Mouse (Mus musculus) stomach, postnatal 0 days (tissue): Measurements from ENCODE around the gene Car9. TPM values are rescaled to one million over a fixed set of nuclear protein-coding genes. Genes with fewer than 3 reads are reported as not detected.

Source experiments
- ATAC-seq: fragments of 200-750 bp; cut with Nextera tagmentation; 2 replicates; pipeline ENCODE4 v1.8.0; 2017; ENCODE audit not compliant: low FRiP score, low TSS enrichment
- DNase-seq: peaks from one replicate; pipeline ENCODE4 v3.0.0-alpha.2; 2016; ENCODE audit warnings: low spot score
- H3K27ac ChIP-seq: fragments of 300-500 bp; sonication (generic); replicated peaks from 2 replicates; pipeline ENCODE4 v1.5.1; 2014; ENCODE audit warnings: mild to moderate bottlenecking, control low read depth
- H3K27me3 ChIP-seq: fragments of 300-500 bp; sonication (generic); 2 replicates; pipeline ENCODE4 v1.6.1; 2014; ENCODE audit warnings: low read length; ENCODE audit not compliant: control insufficient read depth, insufficient read depth
- H3K36me3 ChIP-seq: fragments of 300-500 bp; sonication (generic); 2 replicates; pipeline ENCODE4 v1.6.1; 2014; ENCODE audit warnings: low read length, mixed read lengths; ENCODE audit not compliant: control insufficient read depth, insufficient read depth
- H3K4me1 ChIP-seq: fragments of 300-500 bp; sonication (generic); replicated peaks from 2 replicates; pipeline ENCODE4 v1.6.1; 2014; ENCODE audit warnings: antibody characterized with exemption; ENCODE audit not compliant: control insufficient read depth, insufficient read depth
- H3K4me2 ChIP-seq: fragments of 300-500 bp; sonication (generic); replicated peaks from 2 replicates; pipeline ENCODE4 v1.6.1; 2014; ENCODE audit warnings: low read depth, mild to moderate bottlenecking, control low read depth, moderate library complexity
- H3K4me3 ChIP-seq: fragments of 300-500 bp; sonication (generic); 2 replicates; pipeline ENCODE4 v1.5.1; 2014; ENCODE audit warnings: low read depth, low read length, control low read depth
- H3K9ac ChIP-seq: fragments of 300-500 bp; sonication (generic); 2 replicates; pipeline ENCODE4 v1.6.1; 2014; ENCODE audit warnings: mild to moderate bottlenecking, low read length, control low read depth, mixed read lengths
- H3K9me3 ChIP-seq: fragments of 300-500 bp; sonication (generic); 2 replicates; pipeline ENCODE4 v1.6.1; 2016; ENCODE audit warnings: low read length; ENCODE audit not compliant: control insufficient read depth
- CTCF ChIP-seq: IDR thresholded peaks from 2 replicates; pipeline ENCODE4 v1.5.1; 2016; ENCODE audit warnings: antibody characterized with exemption, low read depth, mild to moderate bottlenecking, moderate library complexity
- EP300 ChIP-seq: optimal IDR thresholded peaks from 2 replicates; pipeline ENCODE3; 2016; ENCODE audit warnings: antibody characterized with exemption
- WGBS: fragments of 180-500 bp; shearing (Covaris S2); extraction: QIAGEN DNeasy Blood & Tissue Kit; methylation state at CpG from one replicate; pipeline ENCODE4 v1.1.7; 2014; 5-methylcytosine and 5-hydroxymethylcytosine counted together
- polyA plus RNA-seq: library from polyadenylated mRNA; unstranded; fragments of >200 nt; fragmentation: Nextera tagmentation; extraction: Ambion mirVana; gene quantifications from 2 replicates; pipeline ENCODE4 v1.2.1, GENCODE M21; 2015

Car9 gene
- polyA plus RNA-seq, 1 experiment from 2014 or later = 3.1 TPM

GRCm38 (mm10) chr4:43558631-43559356 is 52.0 kb downstream of the Car9 start:
- H3K9me3 ChIP-seq = no peaks in the 10 kb centered on the region
- peak overlapping the region; percentile 60 for H3K9ac ChIP-seq
- peaks cover 16% of the 10 kb centered on the region for H3K4me1 ChIP-seq
- TF ChIP-seq EP300 (no peak), CTCF (no peak)
- H3K4me3 ChIP-seq = peak overlapping the region; percentile 29
- 12% methylated on average over 13 of the region's 13 CpGs for WGBS
- peak overlapping the region; percentile 60 for H3K4me2 ChIP-seq
- ATAC-seq (peak; percentile 21; the same call in 1 of the 2 replicates), DNase-seq (peak; percentile 60)
- H3K36me3 ChIP-seq = peaks cover 20% of the 10 kb centered on the region
- no peaks in the 10 kb centered on the region for H3K27me3 ChIP-seq
- H3K27ac ChIP-seq = peak overlapping the region; percentile 100

- H3K27ac ChIP-seq = peak overlapping the region; percentile 100
- no peak for TF ChIP-seq EP300
- no peak for TF ChIP-seq CTCF
- DNase-seq = no peak
- H3K4me1 ChIP-seq = peaks cover 21% of the 10 kb centered on the region
- H3K27me3 ChIP-seq = no peaks in the 10 kb centered on the region
- 53% methylated on average over 13 of the region's 13 CpGs for WGBS
- peak overlapping the region; percentile 96 for H3K9ac ChIP-seq
- H3K36me3 ChIP-seq = peaks cover 14% of the 10 kb centered on the region
- no peak for ATAC-seq
- H3K9me3 ChIP-seq = no peaks in the 10 kb centered on the region
- peak overlapping the region; percentile 60 for H3K4me2 ChIP-seq
- peak overlapping the region; percentile 88 for H3K4me3 ChIP-seq
These were observed 52.9 kb downstream of the Car9 start for GRCm38 (mm10) chr4:43559519-43560242.

GRCm38 (mm10) chr4:43560243-43560611 is 53.5 kb downstream of the Car9 start:
- Histone ChIP-seq H3K4me1 (peaks cover 21% of the 10 kb centered on the region), H3K9me3 (no peaks in the 10 kb centered on the region), H3K4me2 (peak overlapping the region; percentile 60), H3K27me3 (no peaks in the 10 kb centered on the region), H3K27ac (peak overlapping the region; percentile 100), H3K36me3 (peaks cover 12% of the 10 kb centered on the region), H3K4me3 (peak overlapping the region; percentile 88), H3K9ac (peak overlapping the region; percentile 96)
- ATAC-seq = no peak
- 25% methylated on average over 6 of the region's 6 CpGs for WGBS
- TF ChIP-seq CTCF (no peak), EP300 (no peak)
- DNase-seq = no peak

- no peak for DNase-seq
- H3K4me1 ChIP-seq = peaks cover 21% of the 10 kb centered on the region
These were observed 54.2 kb downstream of the Car9 start for GRCm38 (mm10) chr4:43560976-43561375.

GRCm38 (mm10) chr4:43561436-43561996 is 54.8 kb downstream of the Car9 start:
- DNase-seq = no peak
- Histone ChIP-seq H3K36me3 (peaks cover 7% of the 10 kb centered on the region; the same call in 1 of the 2 replicates), H3K4me1 (peaks cover 21% of the 10 kb centered on the region), H3K27ac (peak overlapping the region; percentile 100), H3K27me3 (no peaks in the 10 kb centered on the region), H3K9ac (peak overlapping the region; percentile 96), H3K4me3 (peak overlapping the region; percentile 88), H3K9me3 (no peaks in the 10 kb centered on the region), H3K4me2 (peak overlapping the region; percentile 60)
- no peak for TF ChIP-seq CTCF
- no peak for TF ChIP-seq EP300
- ATAC-seq = no peak; the same call in 1 of the 2 replicates
- under 1% methylated on average over 16 of the region's 16 CpGs for WGBS

More at GRCm38 (mm10) chr4:43560976-43561375, 54.2 kb downstream of the Car9 start:
- no peak for TF ChIP-seq EP300
- no peak for TF ChIP-seq CTCF
- H3K27ac ChIP-seq = peak overlapping the region; percentile 100
- H3K36me3 ChIP-seq = peaks cover 11% of the 10 kb centered on the region; the same call in 1 of the 2 replicates
- no peaks in the 10 kb centered on the region for H3K27me3 ChIP-seq
- ATAC-seq = no peak
- 12% methylated on average over 2 of the region's 2 CpGs for WGBS
- peak overlapping the region; percentile 60 for H3K4me2 ChIP-seq
- H3K9ac ChIP-seq = peak overlapping the region; percentile 96
- no peaks in the 10 kb centered on the region for H3K9me3 ChIP-seq
- peak overlapping the region; percentile 88 for H3K4me3 ChIP-seq
